Mouse (Mus musculus): ENCODE measurements at regions not wholly inside any gene's neighbourhood (a gene's known extent, or its start where the extent isn't known, plus 50 kb on each side); places are given as distances from the start of the nearest gene placed in this dataset.
"Not testable (repeated sequence)": the region's sequence is repeated elsewhere in the genome, so short reads cannot be mapped to it uniquely, and the experiment has no call there.

DNA sequence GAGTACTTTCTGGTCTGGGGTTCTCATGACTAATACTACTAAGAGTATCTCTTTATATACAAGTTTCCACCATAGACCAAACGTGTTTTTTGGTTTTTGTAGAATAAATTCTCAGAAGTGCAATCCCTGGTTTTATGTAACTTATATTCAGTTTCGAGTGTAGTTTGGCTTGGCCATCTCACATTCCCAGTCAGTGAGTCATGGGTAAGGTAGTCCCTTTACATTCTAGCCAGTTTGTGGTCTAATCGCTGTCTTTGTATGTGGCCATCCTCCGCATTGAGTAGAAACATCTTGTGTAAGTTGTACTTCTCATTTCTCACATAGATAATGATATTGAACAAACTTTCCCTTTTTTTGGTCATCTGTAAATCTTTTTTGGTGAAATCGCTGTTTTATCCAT, 88.3 kb downstream of the Anxa5 start:
- no peak for DNase-seq (ENCODE audit: low spot score in 2 of 2)

DNA sequence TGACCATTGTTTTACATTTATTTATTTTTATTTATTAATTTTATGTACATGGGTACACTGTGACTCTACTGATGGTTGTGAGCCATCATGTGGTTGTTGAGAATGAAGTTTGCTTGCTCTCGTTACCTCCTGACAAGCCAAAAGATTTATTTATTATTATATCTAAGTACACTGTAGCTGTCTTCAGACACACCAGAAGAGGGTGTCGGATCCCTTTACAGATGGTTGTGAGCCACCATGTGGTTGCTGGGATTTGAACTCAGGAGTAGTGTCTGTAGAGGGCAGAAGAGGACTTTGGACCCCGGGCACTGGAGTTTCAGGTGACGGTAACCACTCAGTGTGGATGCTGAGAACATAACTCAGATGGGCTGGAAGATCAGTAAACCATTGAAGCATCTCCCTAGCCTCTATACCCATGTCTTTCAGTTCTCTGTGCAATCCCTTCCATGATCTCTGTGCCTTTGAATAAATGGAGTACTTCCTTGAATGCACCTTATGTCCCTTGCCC, 92.2 kb downstream of the Anxa5 start:
- DNase-seq (ENCODE audit: low spot score in 2 of 2): no peak

DNA sequence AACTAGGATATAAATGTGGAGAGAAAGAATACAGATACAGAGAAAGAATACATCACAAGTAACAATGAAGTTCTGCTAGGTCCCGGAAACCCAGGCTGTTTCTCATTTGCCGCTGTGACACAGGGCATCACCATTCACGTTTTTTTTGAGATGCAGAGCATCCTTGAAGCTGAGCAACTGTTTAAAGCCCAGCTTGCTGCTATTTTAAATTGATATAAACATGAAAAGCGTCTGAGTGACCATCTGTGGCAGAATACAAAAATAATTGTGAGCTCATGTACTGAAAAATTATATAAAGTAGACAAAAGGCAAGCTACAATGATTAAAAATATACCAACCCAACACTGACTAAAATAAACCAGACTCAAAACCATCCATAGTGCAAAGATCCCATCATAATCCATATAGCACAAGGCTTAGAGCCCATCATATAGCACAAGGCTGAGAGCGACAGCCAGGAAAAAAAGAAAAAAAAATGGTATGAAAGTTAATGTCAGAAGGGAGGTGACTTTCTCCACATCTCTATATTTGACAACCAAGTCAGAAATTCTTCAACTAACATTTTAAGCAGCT, 94.0 kb downstream of the Anxa5 start:
- DNase-seq (ENCODE audit: low spot score in 2 of 2): peak in 1 of 2 experiments; percentile 52

DNA sequence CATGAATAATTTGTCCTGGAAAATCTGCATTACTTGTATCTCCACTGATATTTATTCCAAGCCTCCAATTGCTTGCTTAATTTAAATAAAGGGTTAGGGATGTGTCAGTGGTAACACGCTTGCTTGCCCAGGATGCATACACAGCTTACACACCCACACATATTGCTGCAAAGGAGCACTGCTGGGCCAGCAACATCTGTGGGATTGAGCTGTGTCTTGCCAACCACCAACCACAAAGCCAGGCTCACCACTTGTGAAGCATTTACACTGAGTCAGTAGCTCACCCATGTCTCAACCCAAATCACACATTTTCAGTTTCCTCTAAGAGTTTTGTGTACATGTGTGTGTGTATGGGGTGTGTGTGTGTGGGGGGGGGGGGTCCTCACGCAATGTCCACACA, 100.0 kb downstream of the Anxa5 start:
- DNase-seq (ENCODE audit: low spot score in 2 of 2): peak in 1 of 2 experiments; percentile 35

DNA sequence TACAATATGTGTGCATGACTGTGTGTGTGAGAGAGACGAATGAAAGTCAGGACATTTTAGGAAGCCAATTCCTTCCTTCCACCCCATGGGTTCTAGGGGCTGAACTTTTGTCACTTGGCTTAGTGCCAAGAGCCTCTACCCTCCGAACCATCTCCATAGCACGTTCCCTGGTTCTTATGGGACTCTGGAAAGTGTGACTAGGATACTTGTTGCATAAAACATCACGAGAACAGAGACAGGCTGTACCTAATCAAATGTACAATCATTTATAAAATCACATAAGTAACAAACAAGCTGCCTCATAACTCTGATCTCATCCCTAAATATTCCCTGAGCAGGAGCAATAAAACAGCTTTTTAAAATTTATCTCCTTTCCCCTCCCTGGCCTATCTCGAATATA, 100.8 kb downstream of the Anxa5 start:
- DNase-seq (ENCODE audit: low spot score in 2 of 2): no peak

DNA sequence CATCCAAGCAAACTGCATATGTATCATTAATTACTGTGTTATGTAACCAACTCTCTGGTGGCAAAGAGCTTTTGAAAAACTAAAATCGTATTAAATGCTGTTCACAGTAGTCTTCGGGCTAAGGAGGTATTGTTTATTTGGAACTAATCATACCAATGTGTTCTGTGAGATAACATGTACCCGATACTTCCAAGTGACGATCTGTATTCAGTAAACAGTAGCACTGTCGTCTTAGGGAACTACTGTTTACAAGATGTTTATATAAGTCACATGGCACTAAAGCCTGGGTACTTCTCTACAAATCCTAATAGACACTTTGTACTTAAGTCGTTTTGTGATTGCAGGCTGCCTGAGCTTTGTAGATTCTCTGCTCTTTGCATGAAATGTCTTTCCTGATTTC, 114.8 kb downstream of the Anxa5 start:
- DNase-seq (ENCODE audit: low spot score in 2 of 2): no peak

DNA sequence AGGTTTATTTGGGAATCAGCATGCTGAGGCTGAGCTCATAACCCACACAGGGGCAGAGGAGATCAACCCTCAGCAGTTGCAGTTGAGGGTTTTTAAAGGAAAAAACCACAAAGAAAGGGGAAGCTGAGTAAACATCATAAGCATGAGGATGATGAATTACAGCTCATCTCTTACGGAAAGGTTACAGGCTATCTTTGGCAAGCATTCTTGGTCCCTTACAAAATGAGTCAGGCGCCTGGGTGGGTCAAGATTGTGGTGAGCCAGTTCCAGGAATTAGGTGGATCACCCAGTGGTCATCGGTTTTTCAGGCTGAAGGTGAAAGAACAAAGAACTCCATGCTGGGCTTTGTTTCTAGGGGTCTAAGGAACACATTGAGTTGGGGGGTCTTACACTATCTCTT, 121.5 kb downstream of the Anxa5 start:
- DNase-seq (ENCODE audit: low spot score in 2 of 2): not testable (repeated sequence)

DNA sequence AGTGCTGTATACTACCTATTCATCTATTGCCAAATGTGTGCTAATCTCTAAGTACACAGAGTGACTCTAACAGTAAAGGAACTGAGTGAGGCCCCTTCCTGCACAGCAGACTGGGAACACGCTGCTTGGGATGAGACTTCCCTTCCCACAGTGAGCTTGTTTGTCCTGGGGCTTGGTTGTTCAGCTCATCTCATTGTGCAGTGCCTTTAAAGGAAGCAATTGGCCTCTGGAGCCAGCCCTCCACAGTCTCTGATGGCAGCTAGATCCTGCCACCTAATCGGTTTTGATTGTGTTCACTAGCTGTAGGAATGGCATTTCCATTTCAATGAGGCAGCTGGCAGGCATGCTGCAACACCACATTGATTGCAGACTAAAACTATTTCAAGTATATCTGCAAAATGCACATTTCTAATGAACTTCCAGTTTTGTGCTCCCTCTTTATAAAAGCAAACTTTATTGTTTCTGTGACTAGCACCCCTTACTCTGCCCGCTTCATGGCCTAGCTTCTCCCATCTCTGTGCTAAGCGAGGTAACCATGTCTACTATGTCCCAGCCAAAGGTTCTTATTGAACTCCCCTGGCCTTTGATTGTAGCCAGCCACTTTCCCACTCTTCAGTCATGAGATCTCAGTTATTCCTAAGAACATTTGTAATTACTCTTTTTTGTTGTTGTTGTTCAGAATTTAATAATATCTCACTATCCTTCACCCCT, 123.5 kb downstream of the Anxa5 start:
- peak in 1 of 2 experiments; percentile 22 for DNase-seq (ENCODE audit: low spot score in 2 of 2)

DNA sequence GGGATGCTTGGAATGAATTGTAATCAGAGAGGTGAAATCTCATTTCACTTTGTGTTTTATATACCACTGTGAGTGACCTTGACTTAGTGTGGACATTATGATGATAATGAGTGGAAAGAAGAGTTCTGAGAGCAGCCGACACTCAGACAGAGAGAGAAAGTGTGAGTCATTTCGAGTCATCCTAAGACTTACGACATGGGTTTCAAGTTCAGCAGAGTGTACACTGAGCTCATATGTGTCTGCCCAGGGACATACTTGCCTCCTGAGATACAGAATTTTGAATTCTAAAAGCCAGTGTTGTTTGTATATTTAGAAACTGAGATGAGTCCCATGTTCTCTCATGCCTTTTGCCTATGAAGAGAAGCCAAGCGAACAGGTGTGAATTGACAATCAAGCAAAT, 126.6 kb downstream of the Anxa5 start:
- DNase-seq (ENCODE audit: low spot score in 2 of 2): no peak

DNA sequence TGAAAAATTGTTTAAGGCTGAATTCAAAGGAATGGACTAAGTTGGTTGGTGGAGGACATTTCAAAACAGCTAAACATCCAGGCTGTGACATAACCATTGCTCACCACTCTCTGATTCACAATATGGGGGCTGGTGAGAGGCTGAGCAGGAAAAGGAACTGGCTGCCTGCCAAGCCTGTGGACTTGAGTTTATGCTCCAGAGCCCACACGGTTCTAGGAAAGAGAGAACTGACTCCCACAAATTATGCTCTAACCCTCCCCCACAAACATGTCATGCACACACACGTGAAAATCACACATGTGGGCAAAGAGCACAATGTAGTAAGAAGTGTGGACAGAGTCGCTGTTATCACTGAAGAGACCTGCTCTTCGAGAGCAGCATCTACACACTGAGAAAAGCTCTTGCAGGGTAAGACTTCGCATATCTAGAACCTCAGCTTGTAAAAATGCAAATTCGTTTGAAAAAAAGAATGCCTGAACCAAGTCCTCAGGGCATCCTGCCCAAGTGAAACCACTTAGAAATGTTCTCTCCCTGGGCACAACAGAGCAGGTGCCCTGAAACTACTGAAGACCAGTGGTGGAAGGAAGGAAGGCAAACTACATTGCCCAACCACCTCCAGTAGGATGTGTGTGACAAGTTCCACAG, 118.9 kb upstream of the Qrfpr start:
- DNase-seq (ENCODE audit: low spot score in 2 of 2): peak; percentile 71 to 77

DNA sequence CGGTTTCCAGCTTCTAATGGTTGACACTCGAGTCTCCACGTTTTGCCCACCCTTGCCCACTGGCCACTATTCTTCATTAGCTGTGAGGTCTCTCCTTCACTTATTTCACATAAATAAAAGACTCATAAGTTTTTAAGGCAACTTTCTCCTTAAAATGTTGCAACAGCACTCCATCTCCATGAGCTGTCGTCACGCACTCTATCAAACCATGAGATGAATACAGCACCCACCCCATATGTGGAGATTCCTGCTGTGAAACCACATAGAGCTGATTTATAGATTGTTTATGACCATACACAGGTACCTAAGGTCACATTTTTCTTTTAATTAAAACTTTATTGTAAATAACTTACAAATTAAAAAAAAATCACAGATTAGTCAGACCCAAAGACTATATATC, 117.5 kb upstream of the Qrfpr start:
- no peak for DNase-seq (ENCODE audit: low spot score in 2 of 2)

DNA sequence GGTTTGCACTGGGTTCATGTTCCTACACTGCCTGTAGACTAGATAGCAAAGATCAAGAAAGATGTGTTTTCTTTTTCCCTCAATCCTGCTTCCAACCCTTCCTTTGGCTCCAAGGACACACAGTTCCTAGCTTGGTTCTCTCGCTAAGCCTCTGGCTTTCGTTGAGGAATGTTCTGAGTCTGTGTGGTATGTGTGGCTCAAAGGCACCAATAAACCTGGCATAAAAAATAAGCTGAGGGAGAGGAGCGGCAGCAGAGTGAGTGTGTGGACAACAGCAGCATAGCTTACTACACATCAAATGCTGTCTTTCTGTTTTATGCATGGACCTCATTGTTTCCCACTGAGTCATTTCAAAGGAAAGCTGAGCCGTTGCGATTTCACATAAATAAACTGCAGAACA, 112.2 kb upstream of the Qrfpr start:
- DNase-seq (ENCODE audit: low spot score in 2 of 2): no peak

DNA sequence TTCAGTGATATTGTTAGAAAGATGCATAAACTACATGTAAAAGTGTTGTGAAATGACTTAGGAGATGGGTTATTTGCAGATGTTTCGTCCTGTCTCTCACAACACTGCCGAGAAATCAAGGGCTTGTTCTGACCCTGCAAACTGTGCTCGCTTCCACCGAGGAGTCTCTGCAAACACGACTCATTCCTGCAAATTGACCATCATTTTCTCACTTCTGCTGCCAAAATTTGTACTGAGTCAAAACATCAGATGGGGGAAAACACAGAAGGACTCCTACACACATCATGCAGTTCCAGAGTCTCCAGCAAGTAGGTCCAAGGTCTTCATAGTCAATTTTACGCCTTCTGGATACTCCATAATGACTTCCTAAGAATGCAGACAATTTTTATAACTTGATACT, 109.9 kb upstream of the Qrfpr start:
- no peak for DNase-seq (ENCODE audit: low spot score in 2 of 2)

DNA sequence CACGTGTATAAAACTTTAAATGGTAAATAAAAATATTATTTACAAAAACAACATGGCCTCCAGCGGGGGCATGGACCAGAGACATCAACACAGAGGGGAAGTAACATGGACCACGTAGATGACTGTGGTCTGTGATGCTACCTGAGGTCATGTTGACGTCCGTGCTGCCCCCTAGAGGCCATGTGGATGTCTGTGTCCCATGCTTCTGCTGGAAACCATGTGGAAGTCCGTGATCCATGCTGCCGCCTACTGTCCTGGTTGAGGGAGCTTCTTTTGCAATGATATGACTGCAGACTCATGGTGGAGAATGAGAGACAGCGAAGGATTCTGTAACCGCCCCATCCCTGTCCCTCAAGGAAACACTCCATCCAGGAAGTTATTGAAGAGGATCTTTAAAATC, 108.5 kb upstream of the Qrfpr start:
- peak in 1 of 2 experiments; percentile 12 for DNase-seq (ENCODE audit: low spot score in 2 of 2)

DNA sequence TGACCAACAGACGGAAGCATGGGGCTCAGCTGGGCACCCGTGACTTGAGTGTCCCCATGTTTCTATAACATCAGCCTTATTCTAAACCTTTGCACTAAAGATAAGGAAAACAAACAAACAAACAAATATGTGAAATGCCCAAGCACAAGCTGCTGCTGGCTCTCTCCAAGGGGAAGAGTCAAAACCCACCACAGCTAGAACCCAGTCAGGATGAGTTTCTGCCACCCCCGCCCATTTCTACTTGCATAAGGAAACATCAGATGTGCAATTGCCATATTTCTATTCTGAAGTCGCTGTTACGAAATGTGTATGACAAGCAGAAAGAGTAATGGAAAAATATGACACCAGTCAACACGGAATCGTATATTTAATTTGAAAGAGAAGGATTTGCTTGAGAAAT, 107.5 kb upstream of the Qrfpr start:
- no peak for DNase-seq (ENCODE audit: low spot score in 2 of 2)

DNA sequence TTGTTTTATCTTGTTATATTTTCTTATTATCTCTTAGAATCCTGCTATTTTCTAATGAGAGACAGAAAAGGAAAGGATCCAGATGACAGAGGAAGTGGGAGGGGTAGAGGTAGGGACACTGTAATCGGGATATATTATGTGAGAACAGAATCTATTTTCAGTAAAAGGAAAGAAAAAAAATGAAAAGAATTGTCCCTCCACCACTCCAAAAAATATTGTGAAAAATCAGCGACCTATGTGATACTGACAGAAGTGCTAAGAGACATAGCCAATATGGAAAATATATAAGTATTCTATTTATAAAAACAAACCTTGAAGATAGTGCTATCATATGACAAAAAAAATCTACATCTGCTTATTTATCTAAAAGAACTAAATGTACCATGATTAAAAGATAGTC, 106.8 kb upstream of the Qrfpr start:
- no peak for DNase-seq (ENCODE audit: low spot score in 2 of 2)

DNA sequence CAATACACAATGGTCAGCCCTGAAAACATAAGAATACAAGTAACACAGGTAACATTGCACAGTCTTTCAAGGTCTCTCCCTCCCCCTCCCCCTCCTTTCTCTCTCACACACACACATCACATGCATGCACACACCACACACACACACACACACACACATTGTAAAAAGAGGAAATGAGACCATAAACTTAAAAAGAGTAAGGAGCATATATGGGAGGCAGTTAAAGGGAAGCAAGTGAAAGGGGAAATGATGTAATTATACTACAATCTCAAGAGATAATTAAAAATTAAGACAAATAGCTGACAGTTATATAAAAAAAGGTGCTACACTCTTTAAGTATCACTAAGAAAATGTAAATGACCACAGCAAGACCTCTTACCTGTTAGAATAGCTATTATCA, 96.5 kb upstream of the Qrfpr start:
- no peak for DNase-seq (ENCODE audit: low spot score in 2 of 2)

DNA sequence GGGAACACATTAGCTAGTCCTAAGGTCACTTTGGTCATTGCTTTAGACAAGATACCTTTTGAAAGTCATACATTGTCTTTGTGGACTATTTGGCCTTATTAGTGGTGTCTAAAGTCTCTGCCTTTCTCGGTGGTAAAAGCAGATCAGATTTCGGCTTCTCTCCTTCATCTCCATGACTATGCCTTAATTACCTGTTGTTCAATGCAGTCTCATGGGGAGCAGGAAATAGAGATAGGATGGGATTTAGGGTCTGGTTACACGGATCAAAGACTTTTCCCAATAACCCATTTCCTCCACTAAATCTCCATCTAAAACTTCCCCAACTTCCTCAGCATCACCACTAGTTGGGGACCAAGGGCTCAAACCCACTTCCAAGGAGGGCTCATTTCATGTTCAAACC, 89.2 kb upstream of the Qrfpr start:
- DNase-seq (ENCODE audit: low spot score in 2 of 2): no peak

DNA sequence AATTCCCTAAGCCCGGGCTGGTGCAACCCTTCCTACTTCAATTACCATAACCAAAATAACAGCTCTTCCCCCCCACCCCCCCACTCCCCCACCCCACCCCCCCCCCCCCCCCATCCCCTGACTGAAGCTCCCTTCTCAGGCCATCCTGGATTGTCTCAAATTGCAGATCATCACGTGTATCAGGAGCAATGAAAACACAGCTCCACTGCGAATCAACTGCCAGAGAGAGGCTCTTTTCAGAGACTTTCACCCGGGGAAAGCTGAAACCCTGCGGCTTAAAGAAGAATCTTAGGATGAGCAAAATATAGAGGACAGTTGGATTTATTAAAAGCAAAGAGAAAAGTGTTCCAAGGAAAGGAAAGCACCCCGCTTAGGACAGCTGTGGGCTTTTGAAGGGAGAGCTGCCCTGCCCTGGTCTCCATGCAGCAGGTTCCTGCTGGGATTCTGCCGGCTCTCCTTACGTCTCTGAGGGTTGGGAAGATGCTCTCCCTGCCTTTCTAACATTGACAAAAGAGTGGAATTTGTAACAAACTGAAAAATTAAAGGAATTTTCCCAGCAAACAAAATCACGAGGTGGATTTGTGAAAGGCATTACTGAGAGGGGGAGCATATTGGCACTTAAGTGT, 88.6 kb upstream of the Qrfpr start:
- no peak for DNase-seq (ENCODE audit: low spot score in 2 of 2)

DNA sequence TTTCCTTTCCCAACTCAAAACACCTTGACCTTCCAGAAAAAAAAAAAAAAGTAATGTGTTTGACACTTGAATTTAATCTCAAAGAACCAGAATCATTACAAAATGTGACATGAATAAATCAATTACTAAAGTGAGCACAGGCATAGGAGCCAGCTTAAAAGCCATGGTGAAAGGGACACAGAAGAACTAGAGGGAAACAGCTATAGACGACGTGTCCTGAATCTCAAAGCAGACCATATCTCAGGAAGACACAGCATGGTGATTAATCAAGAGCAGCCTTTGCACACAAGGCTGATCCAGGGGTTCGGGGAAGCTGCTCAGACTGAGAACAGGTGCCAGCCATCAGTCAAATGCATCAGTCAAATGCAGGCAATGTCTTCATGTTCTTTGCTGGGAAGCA, 74.7 kb upstream of the Qrfpr start:
- DNase-seq (ENCODE audit: low spot score in 2 of 2): no peak

DNA sequence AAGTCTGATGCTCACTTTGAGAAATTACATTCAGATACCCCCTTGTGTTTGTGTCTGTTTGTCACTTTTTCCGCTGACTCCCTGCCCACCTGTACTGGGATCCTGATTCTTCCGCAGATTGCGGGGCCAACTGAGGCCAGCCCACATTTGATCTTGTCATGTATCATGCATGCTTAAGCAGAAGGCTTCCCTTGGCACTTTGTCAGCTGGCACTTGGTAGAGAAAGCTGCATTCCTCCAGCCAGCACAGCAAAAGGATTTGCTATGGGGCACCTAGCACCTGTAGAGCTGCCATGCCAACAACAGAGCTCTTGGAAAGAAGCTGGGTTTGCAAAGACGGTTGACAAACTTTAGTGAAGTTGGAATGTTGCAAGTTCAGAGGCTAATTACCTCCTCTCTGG, 69.9 kb upstream of the Qrfpr start:
- no peak for DNase-seq (ENCODE audit: low spot score in 2 of 2)

DNA sequence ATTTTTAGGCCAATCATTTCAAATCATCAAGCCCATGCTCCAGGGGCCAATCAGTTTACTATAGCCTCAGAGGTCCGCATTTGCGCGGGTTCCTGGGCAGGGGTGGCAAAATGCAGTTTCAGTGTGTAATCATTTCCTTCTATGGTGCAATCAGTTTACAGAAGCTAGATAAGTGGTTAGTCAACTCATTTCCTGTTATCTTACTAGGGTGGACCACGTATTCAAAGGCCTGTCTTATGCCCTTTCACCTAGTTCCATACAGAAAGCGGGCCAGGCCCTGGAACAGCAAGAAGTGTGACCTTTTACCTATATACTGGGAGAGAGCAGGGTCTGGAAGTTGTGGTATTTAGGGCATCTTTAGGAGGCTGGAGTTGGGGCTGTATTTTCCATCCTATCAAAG, 62.0 kb upstream of the Qrfpr start:
- no peak for DNase-seq (ENCODE audit: low spot score in 2 of 2)

DNA sequence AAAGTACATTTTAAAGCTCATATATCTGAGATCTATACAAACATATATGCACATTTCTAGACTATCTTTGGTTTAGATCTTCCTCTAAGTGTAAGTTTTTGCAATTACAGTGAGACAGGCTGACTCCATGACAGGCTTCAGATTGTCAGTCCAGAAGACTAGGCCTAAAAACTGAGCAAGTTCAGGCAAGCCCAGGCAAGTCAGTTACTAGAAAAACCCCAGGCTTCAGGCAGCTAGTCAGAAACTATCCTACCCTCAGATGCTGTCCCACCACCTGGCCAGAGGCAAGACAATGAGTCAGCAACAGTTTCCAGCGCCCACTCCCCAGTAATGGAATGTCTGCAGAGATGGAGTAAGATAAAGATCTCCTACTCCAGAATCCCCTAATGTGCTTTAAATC, 53.4 kb upstream of the Qrfpr start:
- no peak for DNase-seq (ENCODE audit: low spot score in 2 of 2)
